Mouse (Mus musculus): ENCODE results near the gene Tacc2. TPM values are rescaled to one million over a fixed set of nuclear protein-coding genes. Genes with fewer than 3 reads are reported as not detected.
A peak's percentile ranks its signal among the peaks of the same experiment; 100 is the strongest.

Gene Tacc2
- polyA plus RNA-seq, 1 experiment from 2014 or later = 27.5 TPM

DNA sequence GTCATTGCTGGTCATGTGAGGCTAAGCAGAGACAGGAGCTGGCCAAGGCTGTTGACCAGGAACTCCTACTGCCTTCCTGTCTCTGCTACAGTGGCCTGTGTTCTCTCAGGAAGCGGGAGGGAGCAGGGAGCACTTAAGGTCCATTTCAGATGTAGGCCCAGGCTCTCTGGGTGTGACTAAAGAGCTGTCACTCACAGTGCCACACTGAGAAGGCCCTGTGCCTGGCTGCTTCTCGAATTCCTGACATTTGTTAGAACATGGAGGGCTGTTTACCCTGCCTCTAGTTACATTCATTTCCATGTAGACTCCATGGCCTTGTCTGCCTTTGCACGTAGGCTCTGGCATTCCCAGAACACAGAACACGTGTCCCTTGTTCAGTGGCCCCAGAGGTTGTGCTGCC lies 93.1 kb downstream of the Tacc2 start:
- no peak for TF ChIP-seq CTCF (IDR thresholded peaks at IDR 0.05; ENCODE audit: low read depth)
- no peaks in the 10 kb centered on the region for H3K9me3 ChIP-seq (replicated peaks; ENCODE audit: low read length)
- H3K36me3 ChIP-seq (ENCODE audit: insufficient read depth, low read length) = 0 out of 2 replicates have a peak, but pooled peaks cover 3% of the 10 kb centered on the region
- H3K27ac ChIP-seq = peak overlapping the region; percentile 57; the same call in 1 of the 2 replicates
- H3K9ac ChIP-seq (ENCODE audit: low read depth, low read length) = no peak overlapping the region
- no peak for ATAC-seq (replicated peaks; ENCODE audit: low FRiP score, low read depth)
- H3K4me3 ChIP-seq (replicated peaks; ENCODE audit: low read depth, low read length) = no peak overlapping the region
- H3K4me2 ChIP-seq (ENCODE audit: low read length) = no peak overlapping the region
- no peak for DNase-seq (ENCODE audit: low spot score)
- no peaks in the 10 kb centered on the region for H3K27me3 ChIP-seq (ENCODE audit: insufficient read depth, low read length)
- 62% methylated on average over 4 of the region's 4 CpGs for WGBS
- H3K4me1 ChIP-seq (replicated peaks; ENCODE audit: insufficient read depth, low read length) = peaks cover 14% of the 10 kb centered on the region

DNA sequence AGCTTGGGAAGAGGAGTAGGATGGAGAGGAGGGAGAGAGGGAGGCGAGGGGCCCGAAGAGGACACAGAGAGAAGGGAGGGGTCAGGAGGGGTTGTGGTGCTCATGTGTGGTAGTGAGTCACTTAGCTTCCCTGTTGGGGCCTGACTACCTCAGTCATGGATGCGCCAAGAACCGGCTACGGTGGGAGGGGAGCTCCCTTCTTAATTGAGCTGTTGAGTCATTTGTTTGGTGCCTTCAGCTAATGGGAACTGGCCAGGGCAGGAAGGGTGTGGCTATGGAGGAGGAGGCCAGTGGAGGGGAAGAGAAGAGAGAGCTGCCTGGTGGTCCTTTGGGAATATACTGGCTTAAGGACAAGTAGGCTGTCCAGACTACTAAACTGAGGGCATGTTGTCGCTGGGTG lies 94.1 kb downstream of the Tacc2 start:
- H3K36me3 ChIP-seq (ENCODE audit: insufficient read depth, low read length) = no peaks in the 10 kb centered on the region
- no peak for TF ChIP-seq CTCF (IDR thresholded peaks at IDR 0.05; ENCODE audit: low read depth)
- H3K9me3 ChIP-seq (replicated peaks; ENCODE audit: low read length) = no peaks in the 10 kb centered on the region
- no peak overlapping the region for H3K9ac ChIP-seq (ENCODE audit: low read depth, low read length)
- 0 out of 2 replicates have a peak overlapping the region, but pooled peaks have one; percentile 57 for H3K27ac ChIP-seq
- ATAC-seq (replicated peaks; ENCODE audit: low FRiP score, low read depth) (peak; percentile 34; the same call in 1 of the 2 replicates), DNase-seq (ENCODE audit: low spot score) (peak; percentile 36)
- WGBS = 40% methylated on average over 6 of the region's 6 CpGs
- H3K4me1 ChIP-seq (replicated peaks; ENCODE audit: insufficient read depth, low read length) = peaks cover 14% of the 10 kb centered on the region
- H3K27me3 ChIP-seq (ENCODE audit: insufficient read depth, low read length) = no peaks in the 10 kb centered on the region
- H3K4me2 ChIP-seq (ENCODE audit: low read length) = no peak overlapping the region
- H3K4me3 ChIP-seq (replicated peaks; ENCODE audit: low read depth, low read length) = no peak overlapping the region

DNA sequence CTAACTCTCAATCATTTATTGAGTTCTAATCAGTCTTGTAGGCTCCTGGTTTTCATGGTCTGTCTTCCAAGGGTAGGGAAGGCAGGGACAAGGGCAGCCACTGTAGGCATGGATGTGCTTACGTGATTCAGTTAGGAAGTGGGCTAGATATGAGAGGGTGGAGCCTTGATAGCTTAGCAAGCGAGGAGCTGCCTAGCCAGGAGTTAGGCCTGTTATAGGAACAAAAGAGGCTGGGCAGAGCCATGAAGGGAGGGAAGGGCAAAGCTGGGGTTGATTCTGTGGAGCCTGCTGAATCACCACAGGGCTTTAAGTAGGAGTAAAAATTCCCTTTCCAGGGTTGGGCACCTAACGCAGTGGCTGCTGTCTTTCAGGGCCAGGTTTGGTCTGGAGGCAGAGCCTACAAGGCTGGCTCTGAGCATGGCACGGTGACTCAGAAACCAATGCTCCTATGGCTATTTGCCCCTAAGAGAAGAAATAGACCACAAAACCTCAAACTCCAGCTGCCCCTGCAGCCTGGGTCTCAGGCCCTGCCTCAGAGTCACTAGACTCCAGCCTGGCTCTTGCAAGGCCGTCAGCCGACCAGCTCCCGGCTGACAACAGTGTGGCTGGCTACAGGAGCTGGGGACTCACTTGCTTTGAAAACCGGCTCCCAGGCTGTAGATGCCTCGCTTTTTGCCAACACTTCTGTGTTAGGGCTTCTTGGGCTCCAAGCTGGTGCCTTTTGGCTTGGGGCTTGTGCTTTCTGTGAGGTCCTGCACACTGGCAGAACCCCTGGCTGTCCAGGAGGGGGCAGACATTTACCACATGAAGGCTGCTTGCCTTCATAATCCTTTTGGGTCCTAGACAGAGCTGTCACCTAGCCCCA lies 96.2 kb downstream of the Tacc2 start:
- DNase-seq (ENCODE audit: low spot score) (peak; percentile 75), ATAC-seq (replicated peaks; ENCODE audit: low FRiP score, low read depth) (0 out of 2 replicates have a peak, but pooled peaks have one; percentile 29)
- peaks cover 16% of the 10 kb centered on the region for H3K4me1 ChIP-seq (replicated peaks; ENCODE audit: insufficient read depth, low read length)
- no peak overlapping the region for H3K4me2 ChIP-seq (ENCODE audit: low read length)
- no peak overlapping the region for H3K4me3 ChIP-seq (replicated peaks; ENCODE audit: low read depth, low read length)
- peak; percentile 82 for TF ChIP-seq CTCF (IDR thresholded peaks at IDR 0.05; ENCODE audit: low read depth)
- 68% methylated on average over 9 of the region's 9 CpGs for WGBS
- H3K9ac ChIP-seq (ENCODE audit: low read depth, low read length) = no peak overlapping the region
- H3K27me3 ChIP-seq (ENCODE audit: insufficient read depth, low read length) = no peaks in the 10 kb centered on the region
- H3K27ac ChIP-seq = no peak overlapping the region
- no peaks in the 10 kb centered on the region for H3K9me3 ChIP-seq (replicated peaks; ENCODE audit: low read length)
- H3K36me3 ChIP-seq (ENCODE audit: insufficient read depth, low read length) = no peaks in the 10 kb centered on the region

DNA sequence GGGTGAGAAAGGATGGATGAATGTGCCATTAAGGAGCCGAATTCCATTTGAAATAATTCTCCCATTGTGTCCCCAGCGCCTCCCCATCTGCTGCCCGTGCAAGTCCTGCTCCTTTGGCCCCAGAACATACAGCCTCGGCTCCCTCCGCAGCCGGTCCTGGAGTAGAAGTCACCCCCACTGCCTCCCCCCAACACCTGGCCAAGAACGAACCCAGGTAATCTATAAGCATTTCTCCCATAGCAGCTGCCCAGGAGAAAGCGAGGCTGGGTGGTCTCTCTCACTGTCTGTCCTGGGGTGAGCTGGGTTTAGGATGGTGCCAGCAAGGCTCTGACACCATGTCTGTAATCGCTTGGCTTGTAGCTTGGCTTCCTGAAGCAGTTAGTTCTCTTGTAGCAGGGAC lies 97.3 kb downstream of the Tacc2 start:
- ATAC-seq (replicated peaks; ENCODE audit: low FRiP score, low read depth) (no peak), DNase-seq (ENCODE audit: low spot score) (no peak)
- no peak for TF ChIP-seq CTCF (IDR thresholded peaks at IDR 0.05; ENCODE audit: low read depth)
- H3K36me3 ChIP-seq (ENCODE audit: insufficient read depth, low read length) = 0 out of 2 replicates have a peak, but pooled peaks cover 2% of the 10 kb centered on the region
- no peak overlapping the region for H3K4me2 ChIP-seq (ENCODE audit: low read length)
- no peak overlapping the region for H3K27ac ChIP-seq
- no peak overlapping the region for H3K9ac ChIP-seq (ENCODE audit: low read depth, low read length)
- WGBS = 89% methylated on average over 9 of the region's 9 CpGs
- H3K4me3 ChIP-seq (replicated peaks; ENCODE audit: low read depth, low read length) = no peak overlapping the region
- no peaks in the 10 kb centered on the region for H3K27me3 ChIP-seq (ENCODE audit: insufficient read depth, low read length)
- peaks cover 12% of the 10 kb centered on the region for H3K4me1 ChIP-seq (replicated peaks; ENCODE audit: insufficient read depth, low read length)
- H3K9me3 ChIP-seq (replicated peaks; ENCODE audit: low read length) = no peaks in the 10 kb centered on the region

DNA sequence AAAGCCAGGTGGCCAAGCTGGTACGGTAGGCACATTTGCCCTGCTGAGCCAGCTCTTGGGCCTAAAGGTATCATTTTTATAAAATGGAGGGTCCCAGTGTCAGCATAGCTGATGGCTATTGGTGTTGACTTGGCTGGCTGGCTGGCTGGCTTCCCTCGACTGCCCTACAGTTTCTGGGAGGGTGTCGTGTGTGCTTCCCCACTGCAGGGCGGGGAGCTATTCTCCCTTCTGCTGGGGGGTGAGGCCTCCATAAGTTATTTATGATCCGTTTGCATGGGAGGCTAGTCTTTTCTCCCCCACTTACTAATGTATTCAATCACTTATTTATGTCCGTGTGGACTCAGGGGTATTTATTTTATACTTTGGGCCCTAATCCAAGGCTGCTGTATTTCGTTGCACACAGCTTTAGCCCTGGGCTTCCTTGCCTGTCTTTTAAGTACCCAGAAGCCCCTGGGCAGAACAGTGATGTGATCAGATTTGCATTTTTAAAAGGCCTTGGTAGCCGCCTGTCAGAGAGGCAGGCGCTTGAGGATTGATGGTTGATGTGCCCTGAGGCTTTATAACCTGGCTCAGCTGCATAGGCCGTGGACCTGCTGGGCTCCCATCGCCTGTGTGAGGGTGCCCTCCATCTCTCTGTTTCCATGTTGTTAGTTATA lies 99.8 kb downstream of the Tacc2 start:
- ATAC-seq (replicated peaks; ENCODE audit: low FRiP score, low read depth) = no peak
- Histone ChIP-seq H3K36me3 (ENCODE audit: insufficient read depth, low read length) (0 out of 2 replicates have a peak, but pooled peaks cover 2% of the 10 kb centered on the region), H3K27ac (no peak overlapping the region), H3K27me3 (ENCODE audit: insufficient read depth, low read length) (no peaks in the 10 kb centered on the region), H3K4me2 (ENCODE audit: low read length) (no peak overlapping the region), H3K9ac (ENCODE audit: low read depth, low read length) (no peak overlapping the region), H3K4me1 (replicated peaks; ENCODE audit: insufficient read depth, low read length) (0 out of 2 replicates have a peak, but pooled peaks cover 3% of the 10 kb centered on the region), H3K4me3 (replicated peaks; ENCODE audit: low read depth, low read length) (no peak overlapping the region), H3K9me3 (replicated peaks; ENCODE audit: low read length) (no peaks in the 10 kb centered on the region)
- TF ChIP-seq CTCF (IDR thresholded peaks at IDR 0.05; ENCODE audit: low read depth) = no peak
- no peak for DNase-seq (ENCODE audit: low spot score)
- WGBS = 44% methylated on average over 11 of the region's 11 CpGs

DNA sequence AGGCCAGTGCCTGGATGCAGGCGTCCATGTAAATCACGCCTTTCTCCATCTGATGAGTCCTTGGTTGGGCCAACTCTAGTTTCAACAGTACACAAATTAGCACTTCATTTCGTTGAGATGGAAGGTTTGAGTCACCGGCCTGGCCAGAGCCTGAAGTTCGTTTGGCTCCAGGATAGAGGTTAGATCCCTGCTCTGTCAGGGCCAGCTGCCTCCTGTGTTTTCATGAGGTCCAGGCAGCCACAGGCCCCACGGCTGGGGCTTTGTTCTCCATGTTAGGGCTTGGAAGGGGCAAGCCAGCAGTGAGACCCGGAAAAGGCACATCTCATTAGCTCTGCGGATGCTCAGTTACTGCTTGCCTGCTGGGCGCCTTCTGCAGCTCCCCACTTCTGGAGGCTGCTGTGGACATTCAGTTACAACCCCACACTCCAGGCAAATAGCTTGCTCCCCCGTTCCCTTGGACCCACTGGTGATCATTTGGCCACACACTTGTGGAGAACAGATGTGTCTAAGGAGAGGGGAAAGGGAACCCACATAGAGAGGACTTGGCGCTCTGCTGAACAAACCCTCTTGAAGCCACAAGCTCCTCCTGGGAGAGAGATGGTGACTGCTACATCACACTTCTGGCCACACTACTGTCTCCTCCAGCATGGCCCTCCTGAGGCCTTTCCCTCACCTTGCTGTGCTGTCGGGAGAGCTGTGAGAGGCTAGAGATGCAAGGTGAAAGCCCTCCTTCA lies 100.5 kb downstream of the Tacc2 start:
- ATAC-seq (replicated peaks; ENCODE audit: low FRiP score, low read depth) (no peak), DNase-seq (ENCODE audit: low spot score) (no peak)
- 0 out of 2 replicates have a peak, but pooled peaks cover 2% of the 10 kb centered on the region for H3K36me3 ChIP-seq (ENCODE audit: insufficient read depth, low read length)
- no peaks in the 10 kb centered on the region for H3K27me3 ChIP-seq (ENCODE audit: insufficient read depth, low read length)
- H3K9me3 ChIP-seq (replicated peaks; ENCODE audit: low read length) = no peaks in the 10 kb centered on the region
- H3K4me3 ChIP-seq (replicated peaks; ENCODE audit: low read depth, low read length) = no peak overlapping the region
- WGBS = 84% methylated on average over 12 of the region's 12 CpGs
- 0 out of 2 replicates have a peak, but pooled peaks cover 3% of the 10 kb centered on the region for H3K4me1 ChIP-seq (replicated peaks; ENCODE audit: insufficient read depth, low read length)
- H3K27ac ChIP-seq = no peak overlapping the region
- no peak overlapping the region for H3K4me2 ChIP-seq (ENCODE audit: low read length)
- TF ChIP-seq CTCF (IDR thresholded peaks at IDR 0.05; ENCODE audit: low read depth) = no peak
- H3K9ac ChIP-seq (ENCODE audit: low read depth, low read length) = no peak overlapping the region

All from kidney, postnatal 0 days (tissue).